Mouse (Mus musculus) forelimb bud, embryonic 11.5 days (tissue): ENCODE results near the gene Gm21764.
"Not testable (repeated sequence)": the region's sequence is repeated elsewhere in the genome, so short reads cannot be mapped to it uniquely, and the experiment has no call there.

Experiments
- DNase-seq: peaks from one replicate; pipeline ENCODE4 v3.0.0-alpha.2; 2012; ENCODE audit warnings: low read depth, low spot score

Gm21764 gene

GRCm38 (mm10) chrY:18061712-18062111 lies at the start of gene Gm21764:
TSS of gene Gm21764 (minus strand) at chrY:18061812.
- not testable (repeated sequence) for DNase-seq

GRCm38 (mm10) chrY:18088816-18089215 lies 27.2 kb upstream of the Gm21764 start, which contains the start of gene Ssty1:
TSS of gene Ssty1 (plus strand) at chrY:18089116.
- not testable (repeated sequence) for DNase-seq
